Mouse (Mus musculus): ENCODE measurements at regions not wholly inside any gene's neighbourhood (a gene's known extent, or its start where the extent isn't known, plus 50 kb on each side); places are given as distances from the start of the nearest gene placed in this dataset.

- no peak for TF ChIP-seq CTCF (IDR thresholded peaks at IDR 0.05; ENCODE audit: low read depth, low read length)
- no peak for TF ChIP-seq POLR2A (IDR thresholded peaks at IDR 0.05; ENCODE audit: borderline replicate concordance, low read depth, low read length)
Observed at GRCm38 (mm10) chr12:60175750-60176149, 956.2 kb upstream of the Fbxo33 start.
